Mouse (Mus musculus) embryonic facial prominence, embryonic 11.5 days (tissue): ENCODE data around the gene Ankrd34b. TPM values are rescaled to one million over a fixed set of nuclear protein-coding genes. Genes with fewer than 3 reads are reported as not detected.

Experiments used
- ATAC-seq: fragments of 200-750 bp; cut with Nextera tagmentation; replicated peaks from 2 replicates; pipeline ENCODE4 v1.8.0; 2017; ENCODE audit warnings: low read depth; ENCODE audit not compliant: insufficient number of reproducible peaks, low FRiP score, low TSS enrichment
- DNase-seq: peaks from one replicate; pipeline ENCODE4 v3.0.0-alpha.2; 2015; ENCODE audit warnings: low spot score
- H3K27ac ChIP-seq: fragments of 300-500 bp; sonication (generic); replicated peaks from 2 replicates; pipeline ENCODE4 v1.5.1; 2014; ENCODE audit warnings: mild to moderate bottlenecking, low read depth, low read length, control low read depth
- H3K27me3 ChIP-seq: fragments of 300-500 bp; sonication (generic); 2 replicates; pipeline ENCODE4 v1.6.1; 2014; ENCODE audit warnings: mild to moderate bottlenecking, low read length, moderate library complexity, mixed read lengths; ENCODE audit not compliant: control insufficient read depth, insufficient read depth
- H3K36me3 ChIP-seq: fragments of 300-500 bp; sonication (generic); replicated peaks from 2 replicates; pipeline ENCODE4 v1.6.1; 2014; ENCODE audit warnings: low read depth, mild to moderate bottlenecking, low read length, moderate library complexity, mixed read lengths; ENCODE audit not compliant: control insufficient read depth, insufficient read depth
- H3K4me1 ChIP-seq: fragments of 300-500 bp; sonication (generic); 2 replicates; pipeline ENCODE4 v1.6.1; 2014; ENCODE audit warnings: low read length, mixed read lengths; ENCODE audit not compliant: control insufficient read depth, insufficient read depth
- H3K4me2 ChIP-seq: fragments of 300-500 bp; sonication (generic); 2 replicates; pipeline ENCODE4 v1.6.1; 2014; ENCODE audit warnings: low read depth, mild to moderate bottlenecking, control low read depth, low read length, moderate library complexity
- H3K4me3 ChIP-seq: fragments of 300-500 bp; sonication (generic); 2 replicates; pipeline ENCODE4 v1.5.1; 2014; ENCODE audit warnings: low read depth, low read length, control low read depth
- H3K9ac ChIP-seq: fragments of 300-500 bp; sonication (generic); replicated peaks from 2 replicates; pipeline ENCODE4 v1.6.1; 2014; ENCODE audit warnings: mild to moderate bottlenecking, control low read depth, low read length
- H3K9me3 ChIP-seq: fragments of 300-500 bp; sonication (generic); replicated peaks from 2 replicates; pipeline ENCODE4 v1.6.1; 2016; ENCODE audit warnings: mild to moderate bottlenecking, low read length, inconsistent platforms, mixed read lengths; ENCODE audit not compliant: control insufficient read depth
- WGBS: fragments of 180-500 bp; shearing (Covaris S2); extraction: QIAGEN DNeasy Blood & Tissue Kit; methylation state at CpG from one replicate; pipeline ENCODE4 v1.1.7; 2014; 5-methylcytosine and 5-hydroxymethylcytosine counted together
- polyA plus RNA-seq: library from polyadenylated mRNA; unstranded; fragments of >200 nt; fragmentation: Nextera tagmentation; extraction: Ambion mirVana; gene quantifications from 2 replicates; pipeline ENCODE4 v1.2.1, GENCODE M21; 2014

Ankrd34b gene
- polyA plus RNA-seq, 1 experiment from 2014 or later = not detected

- H3K36me3 ChIP-seq = no peaks in the 10 kb centered on the region
- no peak overlapping the region for H3K27ac ChIP-seq
- 64% methylated on average over 2 of the region's 2 CpGs for WGBS
- H3K9ac ChIP-seq = no peak overlapping the region
- no peaks in the 10 kb centered on the region for H3K27me3 ChIP-seq
- ATAC-seq = no peak
- H3K4me2 ChIP-seq = no peak overlapping the region
- no peak for DNase-seq
- H3K4me1 ChIP-seq = no peaks in the 10 kb centered on the region
- H3K4me3 ChIP-seq = no peak overlapping the region
- no peaks in the 10 kb centered on the region for H3K9me3 ChIP-seq
These were observed 43.7 kb downstream of the Ankrd34b start for GRCm38 (mm10) chr13:92469381-92469780.

- Histone ChIP-seq H3K4me2 (no peak overlapping the region), H3K4me1 (no peaks in the 10 kb centered on the region), H3K9me3 (no peaks in the 10 kb centered on the region), H3K9ac (no peak overlapping the region), H3K4me3 (no peak overlapping the region), H3K27me3 (no peaks in the 10 kb centered on the region), H3K27ac (no peak overlapping the region), H3K36me3 (no peaks in the 10 kb centered on the region)
- 63% methylated on average over 2 of the region's 2 CpGs for WGBS
- no peak for ATAC-seq
- DNase-seq = no peak
These were observed 44.5 kb downstream of the Ankrd34b start for GRCm38 (mm10) chr13:92470151-92470550.

GRCm38 (mm10) chr13:92483348-92483747, 57.7 kb downstream of the Ankrd34b start:
- DNase-seq = peak; percentile 54
- Histone ChIP-seq H3K27me3 (no peaks in the 10 kb centered on the region), H3K9ac (no peak overlapping the region), H3K4me1 (no peaks in the 10 kb centered on the region), H3K36me3 (no peaks in the 10 kb centered on the region), H3K4me2 (peak overlapping the region; percentile 59), H3K4me3 (peak overlapping the region; percentile 36), H3K27ac (no peak overlapping the region), H3K9me3 (no peaks in the 10 kb centered on the region)
- ATAC-seq = peak; percentile 50; the same call in 1 of the 2 replicates
- WGBS = 11% methylated on average over 3 of the region's 3 CpGs

- H3K27ac ChIP-seq = no peak within 1 kb of the TSS
- 7% methylated on average over 19 of the region's 19 CpGs for WGBS
These were observed 58.3 kb downstream of the Ankrd34b start, which contains the start of gene Fam151b for GRCm38 (mm10) chr13:92483852-92484463. Gene Fam151b, minus strand, starts transcription at chr13:92484015.

GRCm38 (mm10) chr13:92490817-92491216, 65.1 kb downstream of the Ankrd34b start:
- Histone ChIP-seq H3K4me3 (no peak overlapping the region), H3K9ac (no peak overlapping the region), H3K4me2 (no peak overlapping the region), H3K9me3 (no peaks in the 10 kb centered on the region), H3K36me3 (no peaks in the 10 kb centered on the region), H3K4me1 (no peaks in the 10 kb centered on the region), H3K27me3 (no peaks in the 10 kb centered on the region), H3K27ac (no peak overlapping the region)
- no peak for DNase-seq
- WGBS = 75% methylated on average over 4 of the region's 4 CpGs
- no peak for ATAC-seq

More at GRCm38 (mm10) chr13:92483852-92484463, 58.3 kb downstream of the Ankrd34b start, which contains the start of gene Fam151b:
- ATAC-seq = peak; percentile 100
- peak within 1 kb of the TSS; percentile 36 for H3K4me3 ChIP-seq
- peak within 1 kb of the TSS; percentile 59 for H3K4me2 ChIP-seq
- peak within 1 kb of the TSS; percentile 61 for H3K9ac ChIP-seq
- no peaks in the 10 kb centered on the region for H3K4me1 ChIP-seq
- no peaks in the 10 kb centered on the region for H3K36me3 ChIP-seq
- DNase-seq = peak; percentile 96
- no peaks in the 10 kb centered on the region for H3K27me3 ChIP-seq
- H3K9me3 ChIP-seq = no peaks in the 10 kb centered on the region

Other genes starting within 250 kb of the Ankrd34b start
- gene Gm20379, start 119.9 kb upstream of the Ankrd34b start, polyA plus RNA-seq = 0.82 and 0.87 TPM in 2 replicates
- gene Dhfr, start 71.2 kb upstream of the Ankrd34b start, polyA plus RNA-seq = 25.5 and 28.1 TPM in 2 replicates
- gene Msh3, start 70.9 kb upstream of the Ankrd34b start, polyA plus RNA-seq = 38.5 and 45.6 TPM in 2 replicates
- gene Fam151b, start 58.1 kb downstream of the Ankrd34b start, polyA plus RNA-seq = not detected in 2 replicates
- gene Zfyve16, start 105.0 kb downstream of the Ankrd34b start, polyA plus RNA-seq = 15.0 and 18.5 TPM in 2 replicates
- not detected in 2 replicates for gene Spz1, start 150.3 kb downstream of the Ankrd34b start, polyA plus RNA-seq
- 7.7 and 9.8 TPM in 2 replicates for gene Serinc5, start 185.2 kb downstream of the Ankrd34b start, polyA plus RNA-seq